Mouse (Mus musculus): ENCODE data around the gene Cope.

Gene Cope

GRCm38 (mm10) chr8:70309311-70309710, 7.0 kb downstream of the Cope start:
- DNase-seq (ENCODE audit: low spot score), result no peak

- DNase-seq (ENCODE audit: low spot score), result no peak
Measured at GRCm38 (mm10) chr8:70313399-70313798, 11.1 kb downstream of the Cope start.

GRCm38 (mm10) chr8:70315624-70316510, 13.5 kb downstream of the Cope start, which contains the start of gene Cers1:
Gene Cers1, plus strand, starts transcription at chr8:70315775.
- no peak for DNase-seq (ENCODE audit: low spot score)

GRCm38 (mm10) chr8:70316511-70317504, 14.5 kb downstream of the Cope start:
- DNase-seq (ENCODE audit: low spot score), result no peak

GRCm38 (mm10) chr8:70317872-70318271, 15.6 kb downstream of the Cope start:
- DNase-seq (ENCODE audit: low spot score), result no peak

GRCm38 (mm10) chr8:70323716-70324115, 21.4 kb downstream of the Cope start:
- no peak for DNase-seq (ENCODE audit: low spot score)

GRCm38 (mm10) chr8:70327512-70327911, 25.2 kb downstream of the Cope start:
- no peak for DNase-seq (ENCODE audit: low spot score)

GRCm38 (mm10) chr8:70329124-70329834, 27.0 kb downstream of the Cope start, which contains the start of gene Gdf1:
Gene Gdf1, plus strand, starts transcription at chr8:70329817.
- no peak for DNase-seq (ENCODE audit: low spot score)

- DNase-seq (ENCODE audit: low spot score), result no peak
Measured at GRCm38 (mm10) chr8:70329835-70330740, 27.8 kb downstream of the Cope start.

GRCm38 (mm10) chr8:70330741-70331364, 28.5 kb downstream of the Cope start:
- DNase-seq (ENCODE audit: low spot score), result no peak

- no peak for DNase-seq (ENCODE audit: low spot score)
Measured at GRCm38 (mm10) chr8:70331526-70331925, 29.2 kb downstream of the Cope start.

GRCm38 (mm10) chr8:70332070-70332877, 30.0 kb downstream of the Cope start:
- no peak for DNase-seq (ENCODE audit: low spot score)

GRCm38 (mm10) chr8:70332878-70333202, 30.5 kb downstream of the Cope start:
- no peak for DNase-seq (ENCODE audit: low spot score)

GRCm38 (mm10) chr8:70338931-70339330, 36.6 kb downstream of the Cope start:
- no peak for DNase-seq (ENCODE audit: low spot score)

- no peak for DNase-seq (ENCODE audit: low spot score)
Measured at GRCm38 (mm10) chr8:70340659-70341058, 38.3 kb downstream of the Cope start.

- DNase-seq (ENCODE audit: low spot score), result no peak
Measured at GRCm38 (mm10) chr8:70342007-70342406, 39.7 kb downstream of the Cope start.

GRCm38 (mm10) chr8:70343076-70343475, 40.8 kb downstream of the Cope start:
- DNase-seq (ENCODE audit: low spot score), result no peak

GRCm38 (mm10) chr8:70343696-70344095, 41.4 kb downstream of the Cope start:
- DNase-seq (ENCODE audit: low spot score), result no peak

- no peak for DNase-seq (ENCODE audit: low spot score)
Measured at GRCm38 (mm10) chr8:70344279-70344678, 42.0 kb downstream of the Cope start.

- no peak for DNase-seq (ENCODE audit: low spot score)
Measured at GRCm38 (mm10) chr8:70347443-70347842, 45.1 kb downstream of the Cope start.

Data from spleen, adult 12 weeks (tissue).